Mouse (Mus musculus) midbrain, postnatal 0 days (tissue): ENCODE measurements at regions not wholly inside any gene's neighbourhood (a gene's known extent, or its start where the extent isn't known, plus 50 kb on each side); places are given as distances from the start of the nearest gene placed in this dataset.

ENCODE experiments used
- ATAC-seq: fragments of 200-750 bp; cut with Nextera tagmentation; 2 replicates; pipeline ENCODE4 v1.8.0; 2017; ENCODE audit warnings: moderate number of reproducible peaks, mild to moderate bottlenecking, moderate TSS enrichment, moderate library complexity; ENCODE audit not compliant: low FRiP score
- DNase-seq: peaks from one replicate; pipeline ENCODE4 v3.0.0-alpha.2; 2015; ENCODE audit warnings: low spot score
- H3K27ac ChIP-seq: fragments of 300-500 bp; sonication (generic); 2 replicates; pipeline ENCODE4 v1.5.1; 2014; ENCODE audit warnings: low read depth, mild to moderate bottlenecking, low read length, mixed read lengths
- H3K27me3 ChIP-seq: fragments of 300-500 bp; sonication (generic); 2 replicates; pipeline ENCODE4 v1.6.1; 2014; ENCODE audit warnings: low read length, control low read depth, mixed read lengths; ENCODE audit not compliant: insufficient read depth
- H3K36me3 ChIP-seq: fragments of 300-500 bp; sonication (generic); 2 replicates; pipeline ENCODE4 v1.6.1; 2014; ENCODE audit warnings: low read length, control low read depth, mixed read lengths; ENCODE audit not compliant: insufficient read depth
- H3K4me1 ChIP-seq: fragments of 300-500 bp; sonication (generic); 2 replicates; pipeline ENCODE4 v1.6.1; 2014; ENCODE audit warnings: mild to moderate bottlenecking, control low read depth, antibody characterized with exemption, low read length, mixed read lengths; ENCODE audit not compliant: insufficient read depth
- H3K4me2 ChIP-seq: fragments of 300-500 bp; sonication (generic); 2 replicates; pipeline ENCODE4 v1.6.1; 2014; ENCODE audit warnings: low read depth, mild to moderate bottlenecking, low read length, mixed read lengths; ENCODE audit not compliant: poor library complexity, severe bottlenecking
- H3K4me3 ChIP-seq: fragments of 300-500 bp; sonication (generic); 2 replicates; pipeline ENCODE4 v1.5.1; 2014; ENCODE audit warnings: low read depth, mild to moderate bottlenecking, low read length, moderate library complexity
- H3K9ac ChIP-seq: fragments of 300-500 bp; sonication (generic); replicated peaks from 2 replicates; pipeline ENCODE4 v1.6.1; 2014; ENCODE audit warnings: mild to moderate bottlenecking, low read length, moderate library complexity, mixed read lengths; ENCODE audit not compliant: poor library complexity, severe bottlenecking
- H3K9me3 ChIP-seq: fragments of 300-500 bp; sonication (generic); 2 replicates; pipeline ENCODE4 v1.6.1; 2016; ENCODE audit warnings: low read length, control low read depth
- CTCF ChIP-seq: IDR thresholded peaks from 2 replicates; pipeline ENCODE4 v1.5.1; 2016; ENCODE audit warnings: antibody characterized with exemption, mild to moderate bottlenecking
- WGBS: fragments of 180-500 bp; shearing (Covaris S2); extraction: QIAGEN DNeasy Blood & Tissue Kit; methylation state at CpG from one replicate; pipeline ENCODE4 v1.1.7; 2014; 5-methylcytosine and 5-hydroxymethylcytosine counted together

GRCm38 (mm10) chr7:117108391-117108790, 272.4 kb upstream of the Xylt1 start:
- no peak for DNase-seq
- Histone ChIP-seq H3K9me3 (no peaks in the 10 kb centered on the region), H3K4me2 (no peak overlapping the region), H3K4me3 (no peak overlapping the region), H3K36me3 (no peaks in the 10 kb centered on the region), H3K4me1 (no peaks in the 10 kb centered on the region), H3K27ac (no peak overlapping the region), H3K9ac (no peak overlapping the region), H3K27me3 (no peaks in the 10 kb centered on the region)
- ATAC-seq = no peak
- TF ChIP-seq CTCF = no peak
- WGBS = 79% methylated on average over 3 of the region's 3 CpGs

- WGBS = 76% methylated on average over 3 of the region's 3 CpGs
- H3K36me3 ChIP-seq = no peaks in the 10 kb centered on the region
Measured at GRCm38 (mm10) chr7:117127728-117128127, 253.1 kb upstream of the Xylt1 start.

GRCm38 (mm10) chr7:117134869-117135268, 245.9 kb upstream of the Xylt1 start:
- no peak overlapping the region for H3K4me3 ChIP-seq
- no peak overlapping the region for H3K9ac ChIP-seq
- H3K9me3 ChIP-seq = no peaks in the 10 kb centered on the region
- 92% methylated on average over 1 of the region's 1 CpGs for WGBS
- no peak for TF ChIP-seq CTCF
- no peak overlapping the region for H3K27ac ChIP-seq
- no peaks in the 10 kb centered on the region for H3K36me3 ChIP-seq
- H3K27me3 ChIP-seq = no peaks in the 10 kb centered on the region
- H3K4me1 ChIP-seq = peaks cover 8% of the 10 kb centered on the region
- H3K4me2 ChIP-seq = no peak overlapping the region
- no peak for ATAC-seq
- DNase-seq = no peak

More at GRCm38 (mm10) chr7:117127728-117128127, 253.1 kb upstream of the Xylt1 start:
- H3K4me1 ChIP-seq = no peaks in the 10 kb centered on the region
- H3K9me3 ChIP-seq = no peaks in the 10 kb centered on the region
- ATAC-seq (no peak), DNase-seq (no peak)
- no peak overlapping the region for H3K4me3 ChIP-seq
- H3K27ac ChIP-seq = no peak overlapping the region
- H3K4me2 ChIP-seq = no peak overlapping the region
- H3K27me3 ChIP-seq = no peaks in the 10 kb centered on the region
- TF ChIP-seq CTCF = no peak
- no peak overlapping the region for H3K9ac ChIP-seq

- Histone ChIP-seq H3K36me3 (no peaks in the 10 kb centered on the region), H3K4me2 (no peak overlapping the region), H3K4me1 (peaks cover 8% of the 10 kb centered on the region), H3K9me3 (no peaks in the 10 kb centered on the region), H3K9ac (no peak overlapping the region), H3K27me3 (no peaks in the 10 kb centered on the region), H3K27ac (no peak overlapping the region), H3K4me3 (no peak overlapping the region)
- DNase-seq (no peak), ATAC-seq (no peak)
- WGBS = 48% methylated on average over 1 of the region's 1 CpGs
- no peak for TF ChIP-seq CTCF
Measured at GRCm38 (mm10) chr7:117138681-117139080, 242.1 kb upstream of the Xylt1 start.

GRCm38 (mm10) chr7:117139245-117139970, 241.4 kb upstream of the Xylt1 start:
- H3K36me3 ChIP-seq = no peaks in the 10 kb centered on the region
- H3K27ac ChIP-seq = no peak overlapping the region
- WGBS = 8% methylated on average over 5 of the region's 5 CpGs
- 0 out of 2 replicates have a peak overlapping the region, but pooled peaks have one; percentile 13 for H3K9ac ChIP-seq
- H3K27me3 ChIP-seq = no peaks in the 10 kb centered on the region
- peak; percentile 86 for ATAC-seq
- peaks cover 8% of the 10 kb centered on the region for H3K4me1 ChIP-seq
- DNase-seq = peak; percentile 92
- TF ChIP-seq CTCF = no peak
- H3K9me3 ChIP-seq = no peaks in the 10 kb centered on the region
- H3K4me2 ChIP-seq = no peak overlapping the region
- H3K4me3 ChIP-seq = no peak overlapping the region

- H3K27me3 ChIP-seq = no peaks in the 10 kb centered on the region
Measured at GRCm38 (mm10) chr7:117139971-117140247, 240.9 kb upstream of the Xylt1 start.

More at GRCm38 (mm10) chr7:117139971-117140247, 240.9 kb upstream of the Xylt1 start:
- TF ChIP-seq CTCF = no peak
- ATAC-seq (no peak), DNase-seq (no peak)
- H3K9ac ChIP-seq = no peak overlapping the region
- no peaks in the 10 kb centered on the region for H3K9me3 ChIP-seq
- no peak overlapping the region for H3K4me2 ChIP-seq
- H3K36me3 ChIP-seq = no peaks in the 10 kb centered on the region
- no peak overlapping the region for H3K4me3 ChIP-seq
- WGBS = 11% methylated on average over 1 of the region's 1 CpGs
- no peak overlapping the region for H3K27ac ChIP-seq
- peaks cover 8% of the 10 kb centered on the region for H3K4me1 ChIP-seq
